Mouse (Mus musculus): ENCODE data around the gene Dbnl.

The Dbnl gene

GRCm38 (mm10) chr11:5788056-5789014, at the start of gene Dbnl:
Gene Dbnl (plus strand): TSS chr11:5788488.
- in situ Hi-C loops (cut with MseI, MboI): no loop called here

- in situ Hi-C loops (cut with MseI, MboI): no loop called here
Measured at GRCm38 (mm10) chr11:5738888-5739632, 49.2 kb upstream of the Dbnl start.

- in situ Hi-C loops (cut with MseI, MboI): no loop called here
Measured at GRCm38 (mm10) chr11:5739846-5740245, 48.4 kb upstream of the Dbnl start.

GRCm38 (mm10) chr11:5740599-5740964, 47.7 kb upstream of the Dbnl start:
- in situ Hi-C loops (cut with MseI, MboI): no loop called here

GRCm38 (mm10) chr11:5740965-5741627, 47.2 kb upstream of the Dbnl start:
- in situ Hi-C loops (cut with MseI, MboI): no loop called here

- in situ Hi-C loops (cut with MseI, MboI): no loop called here
Measured at GRCm38 (mm10) chr11:5742106-5742505, 46.2 kb upstream of the Dbnl start.

- in situ Hi-C loops (cut with MseI, MboI): no loop called here
Measured at GRCm38 (mm10) chr11:5744951-5745350, 43.3 kb upstream of the Dbnl start.

- in situ Hi-C loops (cut with MseI, MboI): no loop called here
Measured at GRCm38 (mm10) chr11:5753755-5754154, 34.5 kb upstream of the Dbnl start.

- in situ Hi-C loops (cut with MseI, MboI): no loop called here
Measured at GRCm38 (mm10) chr11:5761820-5762632, 26.3 kb upstream of the Dbnl start, which contains the start of gene Urgcp. Gene Urgcp (minus strand): TSS chr11:5762376.

- in situ Hi-C loops (cut with MseI, MboI): no loop called here
Measured at GRCm38 (mm10) chr11:5762633-5762982, 25.7 kb upstream of the Dbnl start.

- in situ Hi-C loops (cut with MseI, MboI): no loop called here
Measured at GRCm38 (mm10) chr11:5766019-5766418, 22.3 kb upstream of the Dbnl start.

GRCm38 (mm10) chr11:5778481-5778880, 9.8 kb upstream of the Dbnl start:
- in situ Hi-C loops (cut with MseI, MboI): no loop called here

GRCm38 (mm10) chr11:5780035-5780499, 8.2 kb upstream of the Dbnl start:
- in situ Hi-C loops (cut with MseI, MboI): no loop called here

GRCm38 (mm10) chr11:5782199-5782944, 5.9 kb upstream of the Dbnl start:
- in situ Hi-C loops (cut with MseI, MboI): no loop called here

- in situ Hi-C loops (cut with MseI, MboI): no loop called here
Measured at GRCm38 (mm10) chr11:5785732-5786131, 2.6 kb upstream of the Dbnl start.

GRCm38 (mm10) chr11:5787671-5788055, 625 bp upstream of the Dbnl start:
- in situ Hi-C loops (cut with MseI, MboI): no loop called here

- in situ Hi-C loops (cut with MseI, MboI): no loop called here
Measured at GRCm38 (mm10) chr11:5789071-5789753, 924 bp downstream of the Dbnl start.

GRCm38 (mm10) chr11:5789754-5790333, 1.6 kb downstream of the Dbnl start:
- in situ Hi-C loops (cut with MseI, MboI): no loop called here

- in situ Hi-C loops (cut with MseI, MboI): no loop called here
Measured at GRCm38 (mm10) chr11:5790431-5790830, 2.1 kb downstream of the Dbnl start.

GRCm38 (mm10) chr11:5795290-5795689, 7.0 kb downstream of the Dbnl start:
- in situ Hi-C loops (cut with MseI, MboI): no loop called here
